Mouse (Mus musculus) G1E (cell line): ENCODE data around the gene Slc22a17. TPM values are rescaled to one million over a fixed set of nuclear protein-coding genes. Genes with fewer than 3 reads are reported as not detected.

Source experiments
- ATAC-seq: 2 replicates; pipeline ENCODE4 v1.8.0; 2016; ENCODE audit warnings: mild to moderate bottlenecking; ENCODE audit not compliant: insufficient number of reproducible peaks, poor library complexity, low FRiP score, severe bottlenecking; ENCODE audit errors: extremely low read depth
- DNase-seq: peaks from one replicate; pipeline ENCODE4 v3.0.0; 2012; ENCODE audit warnings: low spot score
- H3K27me3 ChIP-seq: 2 replicates; pipeline ENCODE4 v1.6.1; 2012; ENCODE audit warnings: mild to moderate bottlenecking, low read length, inconsistent platforms; ENCODE audit not compliant: insufficient read depth
- H3K36me3 ChIP-seq: replicated peaks from 2 replicates; pipeline ENCODE3; 2012; ENCODE audit warnings: mild to moderate bottlenecking, inconsistent platforms
- H3K4me1 ChIP-seq: 2 replicates; pipeline ENCODE4 v1.6.1; 2012; ENCODE audit warnings: low read depth, low read length, inconsistent platforms, mixed read lengths; ENCODE audit not compliant: insufficient read depth
- H3K4me3 ChIP-seq: 2 replicates; pipeline ENCODE4 v1.5.1; 2012; ENCODE audit warnings: low read depth, mild to moderate bottlenecking, inconsistent platforms, low read length, moderate library complexity, mixed read lengths
- H3K9me3 ChIP-seq: replicated peaks from 2 replicates; pipeline ENCODE4 v1.6.1; 2012; ENCODE audit warnings: inconsistent platforms
- CTCF ChIP-seq: IDR thresholded peaks from 2 replicates; pipeline ENCODE4 v1.5.1; 2012; ENCODE audit warnings: low read depth, low read length, inconsistent platforms, mixed read lengths
- GATA1 ChIP-seq: IDR thresholded peaks from 2 replicates; pipeline ENCODE4 v1.6.1; 2012; ENCODE audit warnings: borderline replicate concordance, low read length, inconsistent platforms, mixed read lengths
- GATA2 ChIP-seq: IDR thresholded peaks from 2 replicates; pipeline ENCODE4 v1.6.1; 2012; ENCODE audit warnings: low read depth, low read length, inconsistent platforms, borderline replicate concordance
- POLR2AphosphoS5 ChIP-seq: IDR thresholded peaks from 2 replicates; pipeline ENCODE4 v1.6.1; 2012; ENCODE audit warnings: low read depth, low read length, inconsistent platforms; ENCODE audit not compliant: insufficient replicate concordance
- TAL1 ChIP-seq: conservative IDR thresholded peaks from 2 replicates; pipeline ENCODE4 v1.6.1; 2012; ENCODE audit warnings: low read depth, low read length, inconsistent platforms, mixed read lengths
- polyA plus RNA-seq: library from polyadenylated mRNA; stranded (reverse); fragments of >175 nt; gene quantifications from 2 replicates; pipeline ENCODE4 v1.2.3, GENCODE M21; 2012
- total RNA-seq, 2 experiments: library from RNA; stranded (forward) in 1 of 2; stranded (reverse) in 1 of 2; fragments of 200-1000 nt in 1 of 2; fragments of >200 nt in 1 of 2; fragmentation: Nextera tagmentation in 1 of 2; gene quantifications; 2 replicates each; pipeline ENCODE4 v1.2.3; 2014 to 2017

The Slc22a17 gene
- total and polyA plus RNA-seq, 3 experiments, result 0.05 to 0.60 (median 0.13) TPM

DNA sequence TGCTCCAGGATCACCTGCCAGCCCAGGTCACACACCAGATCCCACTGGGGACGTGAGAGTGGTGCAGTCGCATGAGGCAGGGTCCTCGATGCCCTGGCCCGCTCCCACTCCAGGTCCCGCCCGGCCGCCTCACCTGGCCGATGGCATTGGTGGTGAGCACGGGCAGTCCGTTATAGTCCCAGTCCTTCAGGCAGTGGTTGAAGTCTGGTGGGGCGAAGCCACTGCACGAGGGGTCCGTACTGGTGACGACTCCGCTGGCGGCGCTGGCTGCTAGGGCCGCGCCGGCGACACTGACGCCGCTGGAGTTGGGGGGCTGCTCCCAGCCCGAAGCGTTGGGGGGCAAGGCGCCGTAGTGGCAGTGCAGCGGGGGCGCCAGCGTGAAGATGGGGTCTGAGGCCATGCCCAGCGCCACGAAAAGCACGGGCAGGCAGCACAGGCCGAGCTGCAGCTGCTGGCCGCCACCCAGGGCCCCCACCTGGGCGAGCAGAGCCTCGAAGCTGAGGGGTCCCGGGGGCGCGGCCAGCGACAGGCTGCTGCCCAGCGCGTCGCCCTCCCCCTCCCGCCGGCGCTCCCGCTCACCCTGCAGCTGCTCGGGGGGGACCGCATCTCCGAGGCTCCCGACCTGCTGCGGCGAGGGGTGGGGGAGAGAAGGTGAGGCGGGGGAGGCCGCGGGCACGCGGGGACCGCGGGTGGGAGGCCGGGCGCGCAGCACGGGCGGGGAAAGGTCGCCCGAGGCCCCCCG, 652 bp downstream of the Slc22a17 start:
- DNase-seq (no peak), ATAC-seq (no peak)
- TF ChIP-seq TAL1, result no peak
- TF ChIP-seq POLR2AphosphoS5, result no peak
- TF ChIP-seq GATA2, result no peak
- no peak for TF ChIP-seq CTCF
- TF ChIP-seq GATA1, result no peak
- H3K27me3 ChIP-seq, result peaks cover 59% of the 10 kb centered on the region
- peaks cover 2% of the 10 kb centered on the region for H3K4me1 ChIP-seq
- no peak overlapping the region for H3K4me3 ChIP-seq
- H3K9me3 ChIP-seq, result no peaks in the 10 kb centered on the region
- no peaks in the 10 kb centered on the region for H3K36me3 ChIP-seq

DNA sequence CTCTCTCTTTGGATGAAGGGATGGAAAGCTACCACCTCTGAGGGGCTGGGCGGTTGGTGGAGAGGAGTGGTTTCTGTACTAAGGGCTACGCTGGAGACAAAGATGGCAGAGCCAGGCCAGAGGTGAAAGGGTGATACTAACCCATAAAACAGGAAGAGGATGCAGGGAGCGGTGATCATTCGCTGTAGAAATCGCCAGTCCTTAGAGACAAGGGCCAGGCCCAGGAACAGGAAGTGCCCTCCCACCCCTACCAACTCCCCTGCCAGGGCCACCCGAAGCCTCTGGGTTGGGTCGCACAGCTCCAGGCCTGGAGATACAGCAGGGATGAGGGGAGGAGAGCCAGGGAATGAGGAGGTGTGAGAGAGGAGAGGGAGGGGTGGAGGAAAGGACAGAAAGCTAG, 4.2 kb downstream of the Slc22a17 start:
- TF ChIP-seq CTCF (no peak), TAL1 (no peak), GATA2 (no peak), GATA1 (no peak), POLR2AphosphoS5 (no peak)
- peaks cover 2% of the 10 kb centered on the region for H3K4me1 ChIP-seq
- no peaks in the 10 kb centered on the region for H3K9me3 ChIP-seq
- H3K4me3 ChIP-seq, result no peak overlapping the region
- peaks cover 62% of the 10 kb centered on the region for H3K27me3 ChIP-seq
- DNase-seq (no peak), ATAC-seq (no peak)
- H3K36me3 ChIP-seq, result no peaks in the 10 kb centered on the region

DNA sequence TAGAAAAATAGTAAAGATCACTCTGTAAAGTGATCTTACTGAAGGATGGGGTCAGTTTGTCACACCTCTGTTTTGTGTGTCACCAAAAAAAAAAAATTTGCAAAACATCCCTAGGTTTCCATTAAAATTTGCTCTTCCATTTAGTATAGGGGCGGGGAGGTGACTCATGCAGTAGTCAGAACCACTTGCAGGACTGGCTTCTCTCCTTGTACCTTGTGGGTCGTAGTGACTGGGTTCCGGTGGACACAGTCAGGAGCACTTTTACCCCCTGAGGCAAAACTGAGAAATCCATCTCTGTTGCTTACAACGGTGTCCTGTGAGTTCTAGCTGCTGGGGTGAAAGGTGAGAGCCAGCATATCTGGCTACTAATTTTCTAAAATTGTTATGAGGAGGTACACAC, 9.3 kb downstream of the Slc22a17 start:
- H3K4me1 ChIP-seq, result peaks cover 5% of the 10 kb centered on the region
- no peak for TF ChIP-seq GATA1
- no peak for TF ChIP-seq POLR2AphosphoS5
- no peak for TF ChIP-seq TAL1

DNA sequence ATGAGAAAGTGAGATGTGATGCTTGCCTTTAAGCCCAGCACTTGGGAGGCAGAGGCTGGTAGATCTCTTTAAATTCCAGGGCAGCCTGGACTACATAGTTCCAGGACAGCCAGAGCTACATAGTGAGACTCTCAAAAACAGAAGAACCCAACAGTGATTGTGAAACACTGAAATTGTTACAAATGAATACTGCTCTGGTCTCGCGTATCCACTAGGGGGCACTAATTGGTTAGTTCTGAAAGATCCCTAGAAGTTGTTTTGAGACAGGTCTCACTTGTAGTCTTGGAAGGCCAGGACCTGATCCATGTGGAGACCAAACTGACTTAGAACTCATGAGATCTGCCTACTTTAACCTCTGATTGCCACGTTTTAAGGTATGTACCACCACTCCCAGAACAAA, 12.5 kb downstream of the Slc22a17 start:
- Histone ChIP-seq H3K27me3 (peaks cover 3% of the 10 kb centered on the region; the same call in 1 of the 2 replicates), H3K9me3 (no peaks in the 10 kb centered on the region), H3K4me3 (no peak overlapping the region), H3K4me1 (peaks cover 27% of the 10 kb centered on the region), H3K36me3 (peaks cover 45% of the 10 kb centered on the region)
- DNase-seq, result peak; percentile 52
- no peak for ATAC-seq
- TF ChIP-seq CTCF (peak; percentile 57; the same call in 1 of the 2 replicates), POLR2AphosphoS5 (no peak; the same call in 1 of the 2 replicates)

More for the DNA sequence above, 9.3 kb downstream of the Slc22a17 start:
- Histone ChIP-seq H3K4me3 (no peak overlapping the region), H3K9me3 (no peaks in the 10 kb centered on the region), H3K36me3 (peaks cover 13% of the 10 kb centered on the region), H3K27me3 (peaks cover 26% of the 10 kb centered on the region)
- no peak for ATAC-seq
- no peak for DNase-seq

DNA sequence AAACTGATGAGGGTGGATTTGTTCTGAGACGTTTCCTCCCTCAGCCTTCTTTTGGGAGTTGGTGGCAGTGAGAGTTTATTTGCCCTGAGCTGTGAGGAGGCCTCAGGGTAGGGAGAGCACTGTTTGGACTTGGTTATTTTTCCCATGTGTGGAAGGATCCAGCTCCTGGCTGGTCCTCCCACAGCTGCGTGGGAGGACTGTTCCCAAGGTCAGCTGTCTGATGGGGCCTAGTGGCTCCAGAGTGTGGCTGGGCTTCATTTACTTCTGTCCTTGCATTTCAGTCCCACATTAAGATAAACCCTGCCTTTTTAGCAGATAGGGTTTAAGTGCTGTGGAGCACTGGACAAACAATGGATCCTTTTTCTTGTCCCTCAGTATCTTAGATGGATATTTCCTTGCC, 15.5 kb downstream of the Slc22a17 start:
- DNase-seq (no peak), ATAC-seq (no peak)
- Histone ChIP-seq H3K9me3 (no peaks in the 10 kb centered on the region), H3K4me3 (no peak overlapping the region), H3K4me1 (peaks cover 36% of the 10 kb centered on the region), H3K36me3 (peaks cover 50% of the 10 kb centered on the region), H3K27me3 (no peaks in the 10 kb centered on the region)
- TF ChIP-seq CTCF (no peak), GATA2 (no peak), POLR2AphosphoS5 (no peak), GATA1 (no peak), TAL1 (no peak)

DNA sequence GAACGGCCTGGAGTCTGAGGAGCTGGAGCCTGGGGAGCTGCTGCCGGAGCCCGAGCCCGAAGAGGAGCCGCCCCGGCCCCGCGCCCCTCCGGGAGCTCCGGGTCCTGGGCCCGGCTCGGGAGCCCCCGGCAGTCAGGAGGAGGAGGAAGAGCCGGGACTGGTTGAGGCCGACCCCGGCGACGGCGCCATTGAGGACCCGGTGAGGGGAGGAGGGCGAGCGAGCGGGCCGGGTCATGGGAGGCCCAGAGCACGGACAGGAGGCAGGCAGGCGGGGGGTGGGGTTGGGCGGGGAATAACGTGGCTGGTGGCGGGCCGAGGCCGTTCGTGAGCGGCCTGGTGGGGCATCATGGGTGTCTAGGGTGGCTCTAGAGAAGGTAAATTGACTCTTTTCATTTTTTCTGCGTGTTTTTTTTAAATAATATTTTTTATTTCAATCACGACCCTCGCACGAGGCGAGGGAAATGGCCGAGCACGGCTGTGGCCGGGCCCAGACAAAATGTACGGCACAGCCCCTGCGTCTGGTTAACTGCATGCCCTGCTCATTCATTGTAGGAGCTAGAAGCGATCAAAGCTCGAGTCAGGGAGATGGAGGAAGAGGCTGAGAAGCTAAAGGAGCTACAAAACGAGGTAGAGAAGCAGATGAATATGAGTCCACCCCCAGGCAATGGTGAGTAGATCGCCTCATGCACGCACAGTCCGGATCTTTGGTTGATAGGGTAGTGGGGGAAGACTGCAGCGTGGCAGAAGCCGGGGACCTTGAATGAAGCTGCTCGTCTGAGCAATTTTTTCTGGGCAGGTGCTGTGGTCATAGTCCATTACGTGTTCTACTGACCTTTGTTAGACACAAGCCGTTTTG, 18.4 kb downstream of the Slc22a17 start:
- Histone ChIP-seq H3K4me1 (peaks cover 37% of the 10 kb centered on the region), H3K36me3 (peaks cover 56% of the 10 kb centered on the region), H3K4me3 (peak overlapping the region; percentile 80), H3K9me3 (no peaks in the 10 kb centered on the region), H3K27me3 (no peaks in the 10 kb centered on the region)
- peak; percentile 61 for DNase-seq
- TF ChIP-seq GATA1 (no peak), GATA2 (no peak), POLR2AphosphoS5 (no peak), TAL1 (no peak), CTCF (no peak)
- no peak for ATAC-seq
